Mouse (Mus musculus): ENCODE measurements around the gene Gm49387. TPM values are rescaled to one million over a fixed set of nuclear protein-coding genes. Genes with fewer than 3 reads are reported as not detected.

The Gm49387 gene
- polyA plus RNA-seq, 1 experiment, result not detected

DNA sequence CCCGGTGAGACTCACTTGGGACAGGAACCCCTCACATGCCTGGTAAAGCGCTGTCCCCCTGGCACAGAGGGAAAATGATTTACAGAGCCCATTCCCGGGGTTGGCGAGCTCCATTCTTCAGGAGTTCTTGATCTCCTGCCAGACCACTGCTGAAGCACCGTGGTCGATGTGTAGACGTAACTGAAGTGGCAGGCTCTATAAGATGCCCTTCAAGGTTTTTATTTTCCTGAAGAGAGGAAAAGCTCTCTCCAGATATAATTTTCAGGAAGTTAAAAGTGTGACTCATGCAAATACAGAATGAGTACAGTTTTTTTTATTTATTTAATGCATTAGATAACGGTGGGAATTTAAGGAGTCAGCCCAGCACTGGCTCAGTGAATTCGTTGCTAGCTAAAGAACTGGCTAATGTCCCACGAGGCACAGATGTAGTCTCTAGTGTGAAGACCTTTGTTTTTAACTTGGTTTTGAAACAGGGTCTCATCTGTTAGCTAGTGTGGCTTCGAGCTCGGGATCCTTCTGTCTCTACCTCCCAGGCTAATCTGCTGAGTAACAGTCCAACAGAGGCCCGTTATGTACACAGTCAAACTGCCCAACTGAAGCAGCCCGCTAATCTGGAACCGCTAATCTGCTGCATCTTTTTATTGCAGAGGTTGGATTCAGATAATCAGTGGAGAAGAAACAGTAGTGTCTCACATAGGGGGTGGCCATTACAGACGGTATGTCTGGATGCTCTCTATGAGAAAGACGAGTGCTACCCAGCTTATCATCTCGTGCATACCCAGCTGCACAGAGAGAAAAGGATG, 23.6 kb upstream of the Gm49387 start:
- no peak overlapping the region for H3K4me3 ChIP-seq (replicated peaks)
- 0 out of 2 replicates have a peak, but pooled peaks cover 3% of the 10 kb centered on the region for H3K9me3 ChIP-seq (ENCODE audit: control insufficient read depth, low read length)
- H3K36me3 ChIP-seq (ENCODE audit: control insufficient read depth), result peaks cover 13% of the 10 kb centered on the region
- H3K27me3 ChIP-seq (ENCODE audit: control insufficient read depth), result peaks cover 16% of the 10 kb centered on the region
- TF ChIP-seq GATA1 (IDR thresholded peaks at IDR 0.05; ENCODE audit: low read length) (no peak), TAL1 (IDR thresholded peaks at IDR 0.05; ENCODE audit: low read length) (no peak)
- peaks cover 34% of the 10 kb centered on the region for H3K4me1 ChIP-seq (ENCODE audit: control insufficient read depth)

- Histone ChIP-seq H3K4me1 (ENCODE audit: control insufficient read depth) (peaks cover 36% of the 10 kb centered on the region), H3K27me3 (ENCODE audit: control insufficient read depth) (peaks cover 16% of the 10 kb centered on the region), H3K36me3 (ENCODE audit: control insufficient read depth) (peaks cover 13% of the 10 kb centered on the region), H3K4me3 (replicated peaks) (no peak overlapping the region), H3K9me3 (ENCODE audit: control insufficient read depth, low read length) (0 out of 2 replicates have a peak, but pooled peaks cover 3% of the 10 kb centered on the region)
- no peak for TF ChIP-seq TAL1 (IDR thresholded peaks at IDR 0.05; ENCODE audit: low read length)
- TF ChIP-seq GATA1 (IDR thresholded peaks at IDR 0.05; ENCODE audit: low read length), result no peak
These were observed 22.9 kb upstream of the Gm49387 start for GRCm38 (mm10) chr14:31663376-31664099.

DNA sequence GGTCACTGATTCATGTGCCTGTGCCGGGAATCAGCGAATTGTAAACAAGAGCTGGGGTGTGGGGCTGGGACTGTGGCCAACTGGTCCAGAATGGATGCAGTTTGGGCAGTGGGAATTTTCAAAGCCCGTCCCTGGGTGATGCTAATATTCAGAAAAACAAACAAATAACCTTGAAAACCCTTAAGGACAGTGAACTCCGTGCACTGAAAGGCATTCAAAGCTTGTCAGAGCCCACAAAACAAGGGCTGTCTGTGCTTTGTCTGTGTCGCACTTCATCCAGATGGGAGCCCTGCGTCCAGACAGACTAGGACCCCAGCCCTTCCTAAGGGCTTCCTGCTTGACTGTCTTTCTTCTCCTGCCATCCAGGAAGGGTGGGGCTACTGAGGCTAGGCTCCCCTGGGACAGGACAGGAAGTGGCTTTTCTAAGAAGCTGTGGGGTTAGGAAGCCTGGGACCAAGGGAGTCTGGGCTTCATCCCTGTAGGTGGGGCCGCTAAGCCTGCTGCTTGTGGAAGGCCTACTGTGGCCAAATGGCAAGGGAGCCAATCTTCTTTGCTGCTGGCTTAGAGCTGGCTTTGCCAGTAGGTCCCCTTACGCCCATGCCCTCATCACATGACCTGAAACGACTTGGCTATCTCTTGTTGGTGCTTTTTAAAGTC, 22.0 kb upstream of the Gm49387 start:
- no peak overlapping the region for H3K4me3 ChIP-seq (replicated peaks)
- peaks cover 38% of the 10 kb centered on the region for H3K4me1 ChIP-seq (ENCODE audit: control insufficient read depth)
- H3K9me3 ChIP-seq (ENCODE audit: control insufficient read depth, low read length), result 0 out of 2 replicates have a peak, but pooled peaks cover 3% of the 10 kb centered on the region
- H3K27me3 ChIP-seq (ENCODE audit: control insufficient read depth), result peaks cover 16% of the 10 kb centered on the region
- peaks cover 13% of the 10 kb centered on the region for H3K36me3 ChIP-seq (ENCODE audit: control insufficient read depth)
- TF ChIP-seq TAL1 (IDR thresholded peaks at IDR 0.05; ENCODE audit: low read length) (no peak), GATA1 (IDR thresholded peaks at IDR 0.05; ENCODE audit: low read length) (no peak)

DNA sequence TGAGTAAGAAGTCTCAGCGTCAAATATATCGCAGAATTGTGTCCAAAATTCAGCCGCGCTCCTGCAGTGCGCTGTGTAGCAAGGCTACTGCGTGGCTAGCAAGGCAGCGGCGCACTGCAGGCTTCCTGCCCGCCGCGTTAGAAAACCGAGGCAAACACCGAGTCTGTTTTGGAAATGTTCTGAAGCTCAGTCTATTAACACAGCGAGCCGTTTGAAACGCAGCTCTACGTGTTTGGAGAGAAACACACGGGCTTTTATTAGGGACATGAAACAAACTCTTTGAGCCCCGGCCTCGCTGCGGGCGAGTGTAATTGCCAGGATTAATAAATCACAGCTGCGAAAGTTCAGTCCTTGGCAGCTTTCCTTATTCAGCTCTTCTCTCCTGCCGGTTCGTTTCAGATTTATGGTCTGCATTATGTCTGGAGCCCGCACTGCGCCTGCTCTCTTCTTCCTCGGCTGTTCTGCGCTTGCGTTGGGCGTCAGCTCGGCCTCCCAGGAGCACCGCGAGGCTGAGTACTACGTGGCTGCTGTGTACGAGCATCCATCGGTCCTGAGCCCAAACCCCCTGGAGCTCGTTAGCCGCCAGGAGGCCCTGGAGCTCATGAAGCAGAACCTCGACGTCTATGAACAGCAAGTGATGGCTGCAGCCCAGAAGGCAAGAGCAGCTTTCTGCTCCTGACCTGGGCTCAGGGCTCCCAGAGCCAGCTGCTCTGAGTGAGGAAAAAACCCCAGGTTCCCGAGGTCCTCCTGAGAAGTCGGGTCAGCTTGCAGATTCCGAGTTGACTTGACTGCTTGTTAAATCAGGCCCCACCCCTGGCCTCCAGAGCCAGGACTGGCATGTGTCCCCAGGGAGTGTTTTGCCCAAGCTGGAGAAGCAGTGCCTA, 21.2 kb upstream of the Gm49387 start:
- H3K4me1 ChIP-seq (ENCODE audit: control insufficient read depth), result peaks cover 42% of the 10 kb centered on the region
- H3K4me3 ChIP-seq (replicated peaks), result peak overlapping the region; percentile 54
- no peak for TF ChIP-seq TAL1 (IDR thresholded peaks at IDR 0.05; ENCODE audit: low read length)
- no peak for TF ChIP-seq GATA1 (IDR thresholded peaks at IDR 0.05; ENCODE audit: low read length)
- 0 out of 2 replicates have a peak, but pooled peaks cover 2% of the 10 kb centered on the region for H3K9me3 ChIP-seq (ENCODE audit: control insufficient read depth, low read length)
- H3K36me3 ChIP-seq (ENCODE audit: control insufficient read depth), result peaks cover 6% of the 10 kb centered on the region
- H3K27me3 ChIP-seq (ENCODE audit: control insufficient read depth), result peaks cover 16% of the 10 kb centered on the region

GRCm38 (mm10) chr14:31660312-31661093, 19.8 kb upstream of the Gm49387 start:
- Histone ChIP-seq H3K4me3 (replicated peaks) (no peak overlapping the region), H3K27me3 (ENCODE audit: control insufficient read depth) (peaks cover 16% of the 10 kb centered on the region), H3K9me3 (ENCODE audit: control insufficient read depth, low read length) (no peaks in the 10 kb centered on the region), H3K36me3 (ENCODE audit: control insufficient read depth) (peaks cover 3% of the 10 kb centered on the region; the same call in 1 of the 2 replicates), H3K4me1 (ENCODE audit: control insufficient read depth) (peaks cover 45% of the 10 kb centered on the region)
- TF ChIP-seq GATA1 (IDR thresholded peaks at IDR 0.05; ENCODE audit: low read length) (no peak), TAL1 (IDR thresholded peaks at IDR 0.05; ENCODE audit: low read length) (no peak)

DNA sequence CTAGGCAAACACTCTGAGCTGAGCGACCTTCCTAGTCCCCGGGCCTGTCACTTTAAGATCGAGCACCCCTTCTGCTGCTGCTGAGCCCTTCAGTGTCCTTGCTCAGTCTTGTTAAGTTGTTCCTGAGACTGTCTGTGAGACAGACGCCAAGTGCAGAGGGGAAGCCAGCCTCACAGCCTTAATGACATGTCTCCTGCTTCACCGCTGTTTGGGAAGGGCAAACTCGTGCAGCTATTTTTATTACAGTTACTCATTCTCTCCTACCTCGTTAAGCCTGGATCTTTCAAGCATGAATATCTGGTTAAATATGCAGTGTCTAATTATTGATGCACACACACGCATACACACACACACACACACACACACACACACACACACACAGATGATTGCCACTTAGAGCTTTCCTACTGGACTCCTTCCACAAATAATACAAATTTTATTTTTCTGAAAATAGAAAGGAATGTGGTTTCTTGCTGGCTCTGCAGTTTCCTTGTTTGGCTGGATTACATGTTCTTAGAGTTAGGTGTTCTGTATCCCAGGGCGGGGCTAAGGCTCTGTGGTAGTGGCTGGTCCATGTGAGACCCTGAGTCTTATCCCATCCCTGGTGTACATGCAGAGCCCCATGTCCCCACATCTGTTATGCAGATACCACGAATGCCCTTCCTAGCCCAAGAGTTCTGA, 19.0 kb upstream of the Gm49387 start:
- no peaks in the 10 kb centered on the region for H3K9me3 ChIP-seq (ENCODE audit: control insufficient read depth, low read length)
- H3K4me1 ChIP-seq (ENCODE audit: control insufficient read depth), result peaks cover 46% of the 10 kb centered on the region
- no peak overlapping the region for H3K4me3 ChIP-seq (replicated peaks)
- H3K27me3 ChIP-seq (ENCODE audit: control insufficient read depth), result peaks cover 16% of the 10 kb centered on the region
- peaks cover 3% of the 10 kb centered on the region; the same call in 1 of the 2 replicates for H3K36me3 ChIP-seq (ENCODE audit: control insufficient read depth)
- TF ChIP-seq TAL1 (IDR thresholded peaks at IDR 0.05; ENCODE audit: low read length), result no peak

DNA sequence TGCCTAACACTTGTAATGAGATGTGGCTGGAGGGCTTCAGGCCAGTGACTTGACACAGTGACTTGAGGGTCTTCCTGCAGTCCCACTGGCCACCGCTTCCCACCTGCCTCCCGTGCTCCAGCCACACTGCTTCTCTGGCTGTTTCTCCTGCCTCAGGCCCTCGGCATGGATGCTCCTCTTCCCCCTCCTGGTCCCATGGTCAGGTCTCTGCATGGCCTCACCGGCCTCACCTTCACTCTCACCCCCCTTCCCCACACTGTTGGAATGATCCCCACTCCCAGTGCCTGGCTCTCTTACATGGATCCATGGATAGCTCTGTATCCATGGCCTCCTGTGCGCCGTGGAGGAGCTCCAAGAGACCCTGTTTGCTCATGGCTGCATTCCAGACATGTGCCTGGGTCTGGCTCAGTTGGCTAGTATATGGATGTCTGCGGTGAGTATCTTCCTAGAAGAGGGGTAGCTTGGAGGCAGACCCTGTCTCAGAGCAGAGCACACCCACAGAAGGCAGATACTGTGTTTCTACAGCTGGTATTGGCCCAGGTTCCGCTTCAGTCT, 17.5 kb upstream of the Gm49387 start:
- Histone ChIP-seq H3K36me3 (ENCODE audit: control insufficient read depth) (no peaks in the 10 kb centered on the region), H3K9me3 (ENCODE audit: control insufficient read depth, low read length) (no peaks in the 10 kb centered on the region; the same call in 1 of the 2 replicates), H3K27me3 (ENCODE audit: control insufficient read depth) (peaks cover 16% of the 10 kb centered on the region), H3K4me3 (replicated peaks) (no peak overlapping the region), H3K4me1 (ENCODE audit: control insufficient read depth) (peaks cover 49% of the 10 kb centered on the region)
- no peak for TF ChIP-seq TAL1 (IDR thresholded peaks at IDR 0.05; ENCODE audit: low read length)
- TF ChIP-seq GATA1 (IDR thresholded peaks at IDR 0.05; ENCODE audit: low read length), result no peak

Data from erythroblast, embryonic 14.5 days (primary cell).